Mouse (Mus musculus): ENCODE results near the gene Catspere2. TPM values are rescaled to one million over a fixed set of nuclear protein-coding genes. Genes with fewer than 3 reads are reported as not detected.

Gene Catspere2
- total RNA-seq, 1 experiment from 2014 or later, result 0.70 TPM

DNA sequence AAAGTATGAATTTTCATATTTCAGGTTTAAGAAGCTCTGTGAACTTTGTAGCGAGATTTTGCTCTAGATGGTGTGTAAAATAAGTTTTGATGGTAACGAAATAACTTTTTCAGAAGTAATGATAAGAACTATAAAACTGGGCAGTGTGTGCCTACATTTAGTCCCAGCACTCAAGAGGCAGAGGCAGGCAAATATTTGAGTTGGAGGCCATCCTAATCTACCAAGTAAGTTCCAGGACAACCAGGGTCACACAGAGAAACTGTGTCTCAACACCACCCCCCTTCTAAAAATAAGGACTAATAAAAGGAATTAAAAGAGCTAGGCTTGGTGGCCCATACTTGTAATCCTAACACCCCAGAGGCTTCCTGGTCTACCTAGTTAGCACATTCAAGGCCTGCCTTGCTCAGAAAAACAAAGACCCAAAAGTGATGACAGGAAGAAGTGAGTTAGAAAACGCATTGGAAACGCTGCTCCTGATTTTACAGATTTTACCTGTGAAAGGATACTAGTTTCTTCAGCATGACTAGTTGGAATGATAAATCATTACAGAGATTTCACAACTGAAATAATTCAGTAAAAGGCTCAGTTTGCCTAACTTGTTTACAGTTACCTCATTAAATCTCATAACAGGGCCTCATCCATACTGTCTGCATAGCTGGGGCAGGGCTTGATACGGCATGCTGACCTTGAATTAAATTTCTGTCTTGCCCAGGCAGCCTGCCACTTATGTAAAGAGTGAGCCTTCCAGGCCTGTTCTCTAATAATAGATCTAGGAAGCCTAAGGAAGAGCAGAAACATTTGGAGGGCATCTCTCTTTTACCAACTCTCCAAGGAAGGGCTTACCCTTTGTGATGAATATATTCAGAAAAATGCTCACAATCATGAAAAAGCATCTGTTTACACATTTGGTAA, 236.2 kb downstream of the Catspere2 start:
- no peak for DNase-seq

Other genes starting within 250 kb of the Catspere2 start
- 54.3 and 64.7 TPM in 2 replicates for gene Adss, start 186.9 kb upstream of the Catspere2 start, total RNA-seq (2021)
- 19.5 and 23.5 TPM in 2 replicates for gene Desi2, start 204.0 kb downstream of the Catspere2 start, total RNA-seq (2021)

All from adrenal gland, postnatal 14 days (tissue).